Mouse (Mus musculus): Measurements from ENCODE around the gene Auh.

DNA sequence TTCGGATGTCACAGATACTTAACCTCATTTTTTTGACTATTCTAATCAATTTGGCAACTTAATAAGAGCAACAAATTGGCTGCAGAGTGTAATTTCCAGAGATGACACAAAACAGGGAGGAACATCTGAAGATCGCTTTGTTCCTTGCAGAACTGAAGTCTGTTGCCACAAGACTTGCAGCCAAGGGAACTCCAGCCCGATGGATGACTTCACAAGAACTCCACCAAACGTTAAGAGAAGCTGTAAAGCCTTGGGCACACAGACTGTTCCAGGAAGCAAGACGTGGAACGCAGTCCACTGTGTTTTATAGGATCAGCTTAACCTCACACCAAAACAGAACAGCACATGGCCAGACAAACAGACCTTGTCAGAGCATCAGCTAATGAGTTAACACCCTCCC, 123.9 kb downstream of the Auh start:
- TF ChIP-seq CTCF (IDR thresholded peaks at IDR 0.05; ENCODE audit: borderline replicate concordance, control insufficient read depth, extremely low read depth, insufficient read depth, low read length, poor library complexity) (no peak), POLR2A (IDR thresholded peaks at IDR 0.05; ENCODE audit: control insufficient read depth, extremely low read depth, insufficient read depth, low read length, poor library complexity) (no peak)

All from thymus, adult 2 months (tissue).